Mouse (Mus musculus) R1 (cell line): Measurements from ENCODE around the gene Folr2.

ENCODE experiments used
- DNase-seq: peaks from one replicate; pipeline ENCODE4 v3.0.0-alpha.2; 2018; ENCODE audit warnings: low read depth, low spot score

Folr2 gene

DNA sequence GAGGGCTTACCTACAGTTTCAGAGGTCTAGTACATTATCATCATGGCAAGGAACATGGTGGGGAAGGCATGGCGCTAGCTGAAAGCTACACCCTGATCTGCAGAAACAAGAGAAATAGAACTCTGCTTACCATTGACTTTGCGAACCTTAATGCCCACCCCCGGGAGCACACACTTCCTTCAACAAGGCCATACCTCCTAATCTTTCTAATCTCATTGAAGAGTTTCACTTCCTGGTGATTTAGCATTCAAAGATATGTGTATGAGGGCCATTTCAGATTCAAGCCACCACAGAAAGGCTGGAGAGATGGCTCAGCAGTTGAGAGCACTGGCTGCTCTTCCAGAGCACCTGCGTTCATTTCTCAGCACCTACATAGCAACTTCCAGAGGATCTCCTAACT is at the start of gene Folr2:
Gene Folr2 (minus strand): TSS at position 101 of the 400 bp plus-strand sequence.
- no peak for DNase-seq

DNA sequence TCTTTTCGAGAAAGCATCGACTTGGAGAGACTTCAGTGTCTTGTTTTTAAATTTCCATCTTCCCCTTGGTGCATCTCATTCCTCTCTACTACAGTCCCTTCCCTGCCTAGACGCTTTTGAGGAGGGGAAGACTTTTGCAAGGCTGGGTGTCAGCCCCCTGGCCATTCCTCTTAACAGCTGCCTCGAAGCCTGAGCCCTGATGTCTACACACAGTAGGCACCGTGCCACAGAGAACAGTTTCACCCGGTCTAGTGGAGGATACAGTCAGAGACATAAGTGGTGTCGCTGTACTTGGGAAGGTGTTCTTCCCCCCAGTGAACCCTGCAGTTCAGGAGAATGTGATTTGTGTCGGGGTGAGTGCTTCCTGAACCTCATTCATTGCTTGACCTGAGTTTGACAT is 49.7 kb upstream of the Folr2 start:
- no peak for DNase-seq

DNA sequence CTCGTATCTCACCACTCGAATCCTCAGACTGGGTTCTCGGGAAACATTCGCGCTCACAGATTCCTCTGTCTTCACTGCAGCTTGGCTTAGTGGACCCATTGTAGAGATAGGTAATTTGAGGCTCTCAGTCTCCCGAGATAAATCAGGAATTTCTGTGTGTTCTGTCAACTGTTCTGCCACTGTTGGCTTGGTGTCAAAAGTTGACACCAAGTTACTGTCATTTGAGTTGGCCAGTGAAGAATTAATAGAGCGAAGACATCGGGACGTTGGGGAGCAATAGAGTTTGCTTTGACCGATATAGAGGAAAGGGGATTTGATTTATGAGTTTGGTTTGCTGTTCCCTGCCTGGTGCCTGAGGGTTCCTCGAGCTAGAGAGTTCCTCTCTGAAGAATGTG is 49.3 kb upstream of the Folr2 start, which contains the start of gene Tomt:
Gene Tomt (minus strand): TSS at position 73 of the 395 bp plus-strand sequence.
- no peak for DNase-seq

DNA sequence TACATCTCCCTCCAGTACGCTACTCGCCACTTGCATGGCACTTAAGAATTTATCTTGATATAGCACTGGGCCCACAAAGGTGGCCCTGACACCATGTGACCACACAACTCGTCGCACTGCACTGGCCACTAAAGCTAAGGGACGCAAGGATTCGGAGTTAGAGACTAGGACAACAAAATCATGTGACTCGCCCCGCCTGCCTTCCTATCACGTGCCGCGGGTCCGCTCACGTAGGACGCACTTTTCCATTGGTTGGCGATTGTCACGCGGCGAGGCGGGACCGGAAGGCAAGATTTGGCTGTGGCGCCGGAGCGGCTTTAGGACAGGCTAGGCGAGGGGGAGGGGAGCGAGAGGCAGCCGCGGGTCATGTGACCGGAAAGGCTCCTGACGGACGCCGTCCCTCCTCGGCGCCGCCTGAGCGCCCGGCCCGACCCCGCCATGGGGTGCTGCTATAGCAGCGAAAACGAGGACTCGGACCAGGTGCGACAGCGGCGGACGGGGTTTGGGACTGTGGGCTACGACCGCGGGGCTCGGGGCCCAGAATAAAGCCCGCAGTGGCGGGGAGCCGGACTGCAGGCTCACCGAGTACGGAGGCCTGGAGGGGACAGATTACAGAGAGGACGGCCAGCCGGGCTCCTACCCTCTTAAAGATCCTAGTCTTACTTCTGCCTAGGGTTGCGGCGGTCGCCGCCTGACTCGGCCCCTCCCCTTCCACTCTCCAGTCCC is 48.7 kb upstream of the Folr2 start, which contains the start of gene Lamtor1:
Gene Lamtor1 (plus strand): TSS at position 344 of the 726 bp plus-strand sequence.
- peak; percentile 99 for DNase-seq

DNA sequence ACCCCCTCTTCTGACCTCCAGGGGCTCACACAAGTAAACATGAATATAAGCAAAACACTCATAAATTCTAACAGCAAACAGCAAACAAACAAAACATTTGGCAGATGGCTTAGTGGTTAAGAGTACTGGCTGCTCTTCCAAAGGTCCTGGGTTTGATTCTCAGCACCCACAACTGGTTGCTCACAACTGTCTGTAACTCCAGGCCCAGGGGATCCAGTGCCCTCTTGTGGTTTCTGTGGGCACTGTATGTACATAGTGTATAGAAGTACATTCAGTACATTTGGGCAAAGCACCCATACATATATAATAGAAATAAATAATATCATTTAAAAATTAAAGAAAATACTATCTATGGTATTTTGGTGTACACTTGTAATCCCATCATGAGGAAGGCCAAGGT is 45.9 kb upstream of the Folr2 start:
- DNase-seq: peak; percentile 54

DNA sequence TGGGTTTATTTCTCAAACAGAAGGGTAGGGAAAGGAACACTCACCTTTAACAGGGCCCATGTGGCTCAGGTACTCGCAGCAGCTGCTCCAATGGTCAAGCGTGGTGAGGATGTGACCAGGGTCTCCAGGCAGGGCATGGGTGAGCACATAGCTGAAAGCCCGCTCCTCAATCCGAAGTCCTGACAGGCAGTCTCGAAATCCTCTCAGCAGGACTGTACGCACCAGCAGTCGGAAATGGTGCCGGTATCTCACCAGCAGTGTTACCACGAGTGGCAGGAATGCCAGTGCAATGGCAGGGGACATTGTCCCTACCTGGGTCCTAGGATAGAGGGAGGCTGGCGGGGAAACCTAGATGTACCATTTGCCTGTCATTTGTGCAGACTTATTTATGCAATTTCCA is 45.0 kb upstream of the Folr2 start:
- DNase-seq: no peak

DNA sequence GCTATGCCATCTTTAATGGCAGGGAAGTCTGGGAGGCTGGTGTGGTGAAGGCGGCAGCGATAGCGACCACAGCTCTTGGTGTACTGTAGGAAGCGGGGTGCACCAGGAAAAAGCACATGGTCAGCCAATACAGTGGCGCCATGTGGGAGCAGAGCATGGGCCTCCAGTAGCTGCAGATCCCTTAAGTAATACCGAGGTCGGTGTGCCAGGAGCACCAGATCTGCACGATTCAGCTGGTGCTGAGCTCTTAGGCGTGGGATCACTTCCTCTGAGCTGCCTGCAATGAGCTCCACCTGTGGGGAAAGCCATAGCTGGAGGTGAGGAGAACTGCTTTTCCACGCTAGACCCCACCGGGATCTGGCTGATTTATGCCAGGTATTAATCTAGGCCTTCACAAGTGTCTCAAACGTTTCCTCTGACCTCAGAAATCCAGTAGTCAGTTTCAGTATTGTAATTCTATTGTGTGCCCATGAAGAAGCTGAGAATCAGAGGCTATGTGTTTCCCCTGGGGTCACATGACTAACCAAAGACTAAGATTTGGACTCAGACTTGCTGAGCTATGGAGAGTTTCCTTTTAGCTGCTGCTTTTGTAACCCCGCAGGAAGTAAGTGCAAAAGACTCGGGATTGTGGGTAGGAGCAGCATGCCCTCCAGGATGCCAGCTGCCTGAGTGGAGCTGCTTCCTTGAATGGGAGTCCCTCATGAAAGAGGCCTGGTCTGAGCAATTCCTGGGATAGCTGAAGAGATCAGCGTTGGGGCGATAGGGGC is 43.5 kb upstream of the Folr2 start:
- DNase-seq: no peak

DNA sequence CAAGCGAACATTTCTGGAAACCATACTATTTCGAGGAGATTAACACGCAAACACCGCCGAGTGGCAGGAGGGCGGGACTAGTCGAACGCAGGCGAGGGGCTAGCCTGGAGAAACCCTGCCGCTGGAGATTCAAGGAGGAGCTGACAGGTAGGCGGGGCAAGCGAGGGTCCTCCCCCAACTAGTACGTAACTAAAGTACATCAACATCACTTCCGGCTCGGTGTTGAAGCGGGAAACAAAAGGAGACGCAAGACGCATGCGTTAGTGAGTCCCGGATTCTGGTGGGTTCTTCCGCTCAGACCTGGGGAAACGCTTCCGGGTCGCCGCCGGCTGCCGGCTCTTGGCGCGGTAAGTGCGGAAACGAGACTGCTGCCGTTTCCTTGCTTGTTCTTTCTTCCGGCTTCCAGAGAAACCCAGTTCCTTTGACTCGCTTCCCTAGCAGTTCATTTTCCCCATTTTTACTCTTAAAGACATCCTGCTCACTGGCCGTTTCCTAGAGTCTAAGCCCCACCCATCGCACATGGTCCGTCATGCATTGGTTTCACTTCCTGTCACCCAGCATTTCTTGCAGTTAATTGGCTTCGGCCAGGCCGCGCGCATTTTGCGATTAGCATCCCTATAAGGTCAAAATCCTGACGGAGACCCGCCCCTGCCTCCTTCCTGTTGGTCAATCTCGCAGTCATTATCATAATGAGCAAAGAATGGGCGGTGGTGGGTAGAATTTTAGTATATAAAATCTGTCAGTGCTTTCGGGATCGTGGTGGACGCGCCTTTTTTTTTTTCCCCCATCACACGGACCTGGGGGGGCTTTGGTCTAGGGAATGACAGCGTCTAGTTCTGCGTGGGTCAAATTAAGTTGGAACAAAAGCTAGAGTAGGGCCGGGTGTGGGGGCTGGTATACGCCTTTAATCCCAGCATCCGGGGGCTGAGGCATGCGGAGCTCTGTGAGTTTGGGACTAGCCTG is 39.4 kb upstream of the Folr2 start:
- DNase-seq: peak; percentile 100

DNA sequence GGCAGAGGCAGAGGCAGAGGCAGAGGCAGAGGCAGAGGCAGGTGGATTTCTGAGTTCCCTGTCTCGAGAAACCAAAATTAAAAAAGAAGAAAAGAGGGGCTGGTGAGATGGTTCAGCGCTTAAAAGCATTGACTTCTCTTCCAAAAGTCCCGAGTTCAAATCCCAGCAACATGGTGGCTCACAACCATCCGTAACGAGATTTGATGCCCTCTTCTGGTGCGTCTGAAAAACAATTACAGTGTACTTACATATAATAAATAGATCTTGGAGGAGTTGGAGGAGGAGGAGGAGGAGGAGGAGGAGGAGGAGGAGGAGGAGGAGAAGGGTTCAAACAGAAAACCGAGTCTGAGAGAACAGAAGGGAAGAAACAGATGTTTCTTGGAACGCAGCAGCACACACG is 38.7 kb upstream of the Folr2 start:
- peak; percentile 27 for DNase-seq

DNA sequence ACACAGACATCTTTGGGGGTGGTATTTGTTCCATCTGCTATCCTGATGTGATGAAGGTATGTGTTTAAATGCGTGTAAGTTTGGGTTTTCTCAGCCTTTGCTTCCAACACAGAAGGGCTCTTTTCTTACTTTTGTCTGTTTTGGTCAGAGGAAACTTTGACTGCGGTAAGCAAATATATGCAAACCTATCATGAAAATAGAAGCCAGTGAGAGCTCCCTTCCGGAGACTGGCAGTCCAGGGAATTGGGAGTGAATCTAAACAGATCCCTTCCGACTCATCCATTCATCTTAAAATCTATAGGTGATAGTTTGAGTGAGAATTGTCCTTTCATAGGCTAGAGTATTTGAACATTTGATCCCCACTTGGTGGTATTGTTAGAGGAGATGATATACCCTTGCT is 31.5 kb upstream of the Folr2 start:
- no peak for DNase-seq

DNA sequence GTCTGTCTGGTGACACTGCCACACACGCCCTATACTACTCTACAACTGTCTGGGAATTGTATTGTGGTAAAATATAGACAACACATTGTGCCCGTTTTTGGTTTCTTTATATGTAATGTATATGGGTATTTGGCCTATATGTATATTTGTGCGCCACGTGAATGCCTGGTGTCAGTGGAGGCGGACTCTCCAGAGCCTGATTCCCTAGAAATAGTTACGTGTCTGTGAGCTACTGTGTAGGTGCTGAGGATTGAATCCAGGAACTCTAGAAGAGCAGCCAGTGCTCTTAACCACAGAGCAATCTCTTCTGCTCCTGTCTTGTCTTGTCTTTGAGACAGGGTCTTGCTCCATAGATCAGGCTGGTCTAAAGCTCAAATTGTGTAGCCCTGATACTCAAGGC is 29.3 kb upstream of the Folr2 start:
- DNase-seq: no peak

DNA sequence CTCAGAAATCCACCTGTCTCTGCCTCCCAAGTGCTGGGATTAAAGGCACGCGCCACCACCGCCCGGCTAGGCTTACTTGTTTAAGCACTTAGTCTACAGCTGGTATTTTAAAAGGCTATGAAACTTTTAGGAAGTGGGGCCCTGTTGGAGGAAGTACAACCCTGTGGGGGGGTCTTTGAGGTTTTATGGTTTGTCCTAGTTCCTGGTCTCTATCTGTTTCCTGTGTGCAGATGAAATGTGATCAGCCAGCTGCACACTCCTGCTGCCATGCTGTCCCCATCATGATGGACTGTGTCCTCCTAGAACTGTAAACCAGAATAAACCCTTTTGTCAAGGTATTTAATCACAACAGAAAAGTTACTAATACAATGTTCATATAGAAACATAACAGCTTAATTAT is 27.2 kb upstream of the Folr2 start:
- DNase-seq: no peak

DNA sequence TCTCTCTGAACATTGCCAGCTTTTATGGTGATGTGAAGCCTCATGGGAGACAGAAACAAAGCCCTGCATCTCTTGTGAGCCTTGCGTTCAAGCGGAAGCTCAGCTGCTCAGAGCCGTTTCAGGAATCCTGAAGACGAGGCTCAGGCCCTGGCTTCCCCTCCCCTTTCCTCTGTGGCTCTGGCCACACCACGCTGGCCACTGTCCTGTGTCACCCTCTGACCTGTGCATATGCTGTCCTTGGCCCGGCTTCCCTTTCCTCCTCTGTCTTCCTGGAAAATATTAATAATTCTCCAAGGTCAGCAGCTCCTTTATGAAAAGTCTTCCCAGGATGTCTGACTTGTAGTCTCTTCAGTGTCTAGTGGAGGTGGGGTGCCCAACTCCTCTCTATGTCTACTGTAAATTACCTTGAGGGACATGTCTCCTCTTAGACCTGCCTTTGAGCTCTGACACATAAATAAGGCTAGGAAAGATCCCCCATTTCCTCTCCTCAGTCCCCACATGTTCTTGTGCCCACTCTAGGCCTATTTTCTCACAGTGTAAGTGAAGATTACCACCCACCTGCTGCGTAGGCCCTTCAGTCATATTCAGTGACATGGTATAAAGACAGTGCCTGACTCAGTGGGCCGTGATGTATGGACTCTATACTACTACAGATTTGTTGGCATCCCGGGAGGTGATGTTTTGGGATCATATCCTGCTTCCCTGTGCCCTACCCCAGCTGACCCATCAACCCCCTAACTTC is 25.6 kb upstream of the Folr2 start:
- DNase-seq: no peak

DNA sequence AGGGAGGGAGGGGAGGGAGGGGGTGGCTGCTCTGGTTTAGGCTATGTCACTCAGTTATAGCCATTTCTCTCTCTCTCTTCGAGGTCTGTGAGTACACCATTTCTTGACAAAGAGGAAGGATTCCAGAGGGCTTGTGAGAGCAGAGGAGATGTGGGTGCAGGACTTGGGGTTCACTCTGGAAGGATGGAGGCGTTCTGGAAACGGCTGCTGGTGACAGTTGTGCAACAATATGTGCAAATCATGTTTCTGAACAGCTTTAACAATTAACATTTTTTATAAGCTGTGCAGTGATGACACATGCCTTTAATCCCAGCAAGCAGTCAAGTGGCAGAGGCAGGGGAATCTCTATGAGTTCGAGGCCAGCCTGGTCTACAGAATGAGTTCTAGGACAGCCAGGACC is 23.9 kb upstream of the Folr2 start:
- no peak for DNase-seq

DNA sequence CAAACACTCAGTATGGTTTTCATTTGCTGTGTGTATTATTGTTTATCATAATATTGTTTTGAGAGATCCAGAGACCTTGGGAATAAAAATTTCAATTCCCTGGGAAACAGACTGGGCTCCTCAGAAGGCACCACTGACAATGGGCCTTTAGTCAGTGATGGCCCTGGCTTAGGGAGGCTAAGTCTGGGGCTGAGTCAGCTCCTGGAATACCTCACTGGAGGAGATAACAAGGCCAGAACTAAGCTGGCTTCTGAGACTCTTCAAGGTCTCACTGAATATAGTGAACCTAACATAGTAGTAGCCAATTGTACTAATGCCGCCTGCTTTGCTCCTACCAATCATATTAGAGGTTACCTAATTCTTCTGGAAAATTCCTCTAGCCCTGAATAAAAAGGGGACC is 19.0 kb upstream of the Folr2 start:
- no peak for DNase-seq

DNA sequence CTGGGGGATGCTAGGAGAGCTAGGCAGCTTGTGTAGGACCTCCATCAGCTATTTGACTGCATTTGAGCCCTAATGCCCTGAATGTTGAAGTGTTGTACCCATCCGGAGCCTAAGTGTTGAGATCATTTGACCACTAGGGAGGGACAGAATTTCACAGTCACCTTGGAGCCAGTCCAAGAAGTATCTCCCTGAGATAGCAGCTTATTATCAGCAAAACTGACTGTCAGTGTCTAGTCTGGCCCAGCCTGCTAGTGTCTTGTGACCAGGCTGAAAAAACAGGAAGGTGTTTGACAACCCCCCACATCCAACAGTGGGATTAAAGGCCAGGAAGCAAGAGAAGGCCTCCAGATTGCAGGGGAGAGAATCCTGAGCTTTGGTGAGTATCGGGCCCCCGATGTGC is 14.3 kb upstream of the Folr2 start:
- DNase-seq: no peak

DNA sequence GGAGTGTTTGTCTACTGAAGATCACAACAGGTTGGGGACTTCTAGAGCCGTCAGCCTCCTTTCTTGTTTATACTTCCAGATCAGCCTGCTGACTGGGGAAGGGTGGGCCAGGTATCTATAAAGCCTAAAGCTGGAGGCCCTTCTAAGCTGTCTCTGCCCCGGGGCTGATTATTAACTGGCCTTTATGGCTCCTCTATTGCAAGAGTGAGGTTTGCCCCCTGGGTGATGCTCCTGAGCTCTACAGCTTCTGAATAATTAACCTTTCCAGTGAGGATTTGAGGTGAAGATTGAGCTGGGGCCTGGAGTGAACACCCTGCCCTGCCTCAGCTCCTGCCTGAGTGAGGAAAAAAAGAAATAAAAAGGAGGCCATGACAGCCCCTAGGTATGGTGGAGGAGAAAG is 13.6 kb upstream of the Folr2 start, which contains the start of gene Folr1:
Gene Folr1 (minus strand): TSS at position 160 of the 400 bp plus-strand sequence.
- no peak for DNase-seq

DNA sequence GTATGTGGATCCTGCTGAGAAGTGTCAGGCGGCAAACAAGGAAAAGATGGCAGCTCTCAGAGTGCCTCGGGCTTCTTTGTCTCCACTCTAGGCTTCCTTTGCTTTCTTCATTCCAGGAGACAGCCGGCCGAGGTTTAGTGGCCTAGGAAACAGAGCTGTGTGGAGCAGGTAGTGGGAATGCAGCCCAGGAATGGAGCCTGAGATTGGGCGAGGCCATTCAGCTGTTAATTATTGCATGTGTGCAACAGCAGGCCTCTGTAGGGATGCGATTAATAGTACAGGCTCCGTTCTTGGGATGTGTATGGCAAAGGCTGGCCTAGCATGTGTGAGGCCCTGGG is 12.1 kb upstream of the Folr2 start:
- DNase-seq: peak; percentile 95

DNA sequence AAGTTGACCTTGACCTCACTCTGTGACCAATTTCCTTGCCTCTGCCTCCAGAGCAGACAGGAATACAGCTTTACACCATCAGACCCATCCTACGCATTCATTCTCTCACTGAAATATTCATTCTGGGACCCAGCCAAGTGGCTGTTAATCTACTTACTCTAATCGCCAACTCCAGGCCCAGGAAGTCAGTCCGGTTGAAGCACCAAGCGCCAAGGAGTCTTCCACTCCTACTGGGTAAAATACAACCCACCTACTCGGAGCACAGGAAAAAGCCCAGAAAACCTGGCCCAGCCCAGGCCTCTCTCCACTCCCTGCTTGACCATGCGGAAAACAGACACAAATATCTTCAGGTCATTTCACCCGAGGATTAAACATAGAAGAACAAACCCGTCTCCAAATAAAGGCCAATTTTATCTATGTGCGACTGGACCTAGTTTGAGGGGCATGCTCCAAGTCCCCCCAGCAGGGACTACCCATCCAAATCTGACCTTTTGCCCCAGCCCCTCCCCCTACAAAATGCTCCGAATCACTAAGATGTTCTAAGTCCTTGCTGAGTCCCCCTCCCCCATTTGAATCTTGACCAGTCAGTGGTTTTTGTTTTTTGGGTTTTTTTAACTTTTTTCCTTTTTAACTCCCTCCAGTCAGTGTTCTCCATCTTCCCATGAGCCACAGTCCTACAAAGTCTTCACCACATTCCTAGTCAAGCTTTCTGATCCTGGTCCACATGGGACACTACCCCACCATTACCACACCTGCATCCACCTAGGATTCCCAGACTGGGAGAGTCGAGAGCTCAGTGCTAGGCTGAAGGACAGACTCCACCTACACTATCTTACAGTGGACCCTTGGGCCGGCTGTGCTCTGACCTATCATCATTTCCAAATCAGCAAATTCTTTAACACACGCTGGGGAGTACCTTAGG is 11.5 kb upstream of the Folr2 start:
- DNase-seq: peak; percentile 87

DNA sequence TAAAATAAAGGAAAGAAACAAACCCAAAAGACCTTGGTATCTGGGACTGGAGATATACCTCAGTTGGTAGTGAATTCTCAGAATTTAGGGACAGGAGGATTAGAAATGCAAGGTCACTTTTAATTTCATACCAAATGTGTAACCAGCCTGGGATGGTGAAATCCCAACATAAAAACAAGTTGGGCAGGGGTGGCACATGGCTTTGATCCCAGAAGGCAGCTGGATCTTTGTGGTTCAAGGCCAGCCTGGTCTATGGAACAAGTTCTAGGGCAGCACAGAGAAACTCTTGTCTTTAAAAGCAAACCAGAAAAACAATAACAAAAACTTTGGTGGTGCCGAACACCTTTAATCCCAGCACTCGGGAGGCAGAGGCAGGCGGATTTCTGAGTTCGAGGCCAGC is 10.5 kb upstream of the Folr2 start:
- DNase-seq: no peak
